8 mouse cellular contexts compared by ENCODE assay signal in the genomic region with DNA sequence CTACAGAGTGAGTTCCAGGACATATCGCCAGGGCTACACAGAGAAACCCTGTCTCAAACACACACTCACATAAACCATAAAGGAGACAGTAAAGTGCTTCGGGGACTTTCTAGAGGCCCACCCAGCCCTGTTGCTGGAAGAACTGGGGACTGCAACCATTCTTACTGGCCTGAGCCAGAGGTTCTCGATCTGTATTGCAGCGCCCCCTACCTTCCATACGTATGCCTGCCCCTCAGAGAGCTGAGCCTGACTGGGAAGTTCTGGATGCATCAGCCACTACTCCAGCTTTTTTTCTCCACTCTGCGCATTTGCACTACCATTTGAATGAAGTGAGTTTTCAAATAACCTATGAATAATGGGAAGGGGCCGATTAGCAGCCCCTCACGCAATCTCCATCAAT. TPM values are rescaled to one million over a fixed set of nuclear protein-coding genes. Genes with fewer than 3 reads are reported as not detected.
DNase-seq lines count a peak whose midpoint lies in the region; ATAC-seq and TF ChIP-seq lines count a peak whose summit lies in the region.

No protein-coding gene starts in this region.

- H3K4me2 ChIP-seq in liver, embryonic 14.5 days (ENCODE audit: low read depth): no peak overlapping the region

- DNase-seq in gastrocnemius, adult 18-20 months (ENCODE audit: low spot score): peak; percentile 56
- DNase-seq in gastrocnemius, postnatal 36 days: no peak
- peak; percentile 66 for DNase-seq in A20 (ENCODE audit: low read depth, low spot score)
- DNase-seq in WW6 (ENCODE audit: low read depth, low spot score): peak; percentile 65
- peak; percentile 13 to 26 (median 20) for DNase-seq in liver, embryonic 14.5 days (ENCODE audit: low read depth in 3 of 3, low spot score in 3 of 3)
- DNase-seq in thymus, postnatal 36 days: peak; percentile 25 to 34
- no peak for DNase-seq in right cerebral cortex, adult 18-20 months
- DNase-seq in ovary, postnatal 14 days (ENCODE audit: low spot score): no peak

- no peaks in the 10 kb centered on the region for H3K36me3 ChIP-seq in liver, embryonic 14.5 days (replicated peaks; ENCODE audit: control insufficient read depth, insufficient read depth, low read depth)

- intact Hi-C loops in gastrocnemius, postnatal 36 days (cut with DNase I): no loop called here

- no peaks in the 10 kb centered on the region for H3K9me3 ChIP-seq in liver, embryonic 14.5 days (ENCODE audit: control insufficient read depth, low read length)

- no peaks in the 10 kb centered on the region for H3K27me3 ChIP-seq in liver, embryonic 14.5 days (ENCODE audit: control insufficient read depth, insufficient read depth, low read length)

- H3K4me3 ChIP-seq in liver, embryonic 14.5 days (ENCODE audit: insufficient read depth in 1 of 2, low read depth in 2 of 2, low read length in 2 of 2): no peak overlapping the region

- H3K4me1 ChIP-seq in liver, embryonic 14.5 days (replicated peaks; ENCODE audit: control insufficient read depth in 2 of 2, insufficient read depth in 2 of 2, low read length in 1 of 2): no peaks in the 10 kb centered on the region

- ATAC-seq in liver, embryonic 14.5 days (ENCODE audit: insufficient read depth): no peak

- no peak for TF ChIP-seq EP300 in liver, embryonic 14.5 days (IDR thresholded peaks at IDR 0.05; ENCODE audit: low read depth)

- TF ChIP-seq CTCF in liver, embryonic 14.5 days (IDR thresholded peaks at IDR 0.05; ENCODE audit: low read depth): peak; percentile 80

- no peak overlapping the region for H3K27ac ChIP-seq in liver, embryonic 14.5 days

- H3K9ac ChIP-seq in liver, embryonic 14.5 days (replicated peaks): no peak overlapping the region

- 44% methylated on average over 8 of the region's 8 CpGs for WGBS in liver, embryonic 14.5 days (ENCODE audit: insufficient replicate concordance)

RNA-seq across cellular contexts. Expression of gene Hmga1b, which starts 13.2 kb away (rescaled TPM):
- 10 to 100 TPM; 20.4 to 22.2 TPM for total RNA-seq in gastrocnemius, adult 18-20 months (2021)
- total RNA-seq in gastrocnemius, postnatal 36 days (2021): 10 to 100 TPM; 29.5 to 31.9 TPM
- polyA plus RNA-seq in liver, embryonic 14.5 days (2012; rRNA removed): 1.3 and 2.0 TPM in 2 replicates
- polyA plus RNA-seq in liver, embryonic 14.5 days (2014; fragmentation: Nextera tagmentation; extraction: Ambion mirVana): 3.8 and 4.3 TPM in 2 replicates

RNA-seq across cellular contexts. Expression of gene Cbr2, which starts 17.5 kb away (rescaled TPM):
- 10 to 100 TPM; 11.6 to 16.9 TPM for total RNA-seq in gastrocnemius, adult 18-20 months (2021)
- total RNA-seq in gastrocnemius, postnatal 36 days (2021): 10 to 100 TPM in 1 of 2 experiments, 1 to 10 TPM in 1; 9.2 to 15.8 TPM
- polyA plus RNA-seq in liver, embryonic 14.5 days (2012; rRNA removed): 0.20 TPM in 1 of 2 replicates, not detected in the other
- polyA plus RNA-seq in liver, embryonic 14.5 days (2014; fragmentation: Nextera tagmentation; extraction: Ambion mirVana): not detected in 2 replicates

RNA-seq across cellular contexts. Expression of gene Dcxr, which starts 22.3 kb away (rescaled TPM):
- total RNA-seq in gastrocnemius, adult 18-20 months (2021): 1 to 10 TPM; 8.2 to 9.6 TPM
- total RNA-seq in gastrocnemius, postnatal 36 days (2021): 1 to 10 TPM; 4.5 to 9.2 TPM
- 10.4 and 11.3 TPM in 2 replicates for polyA plus RNA-seq in liver, embryonic 14.5 days (2012; rRNA removed)
- polyA plus RNA-seq in liver, embryonic 14.5 days (2014; fragmentation: Nextera tagmentation; extraction: Ambion mirVana): 15.1 and 17.0 TPM in 2 replicates

RNA-seq across cellular contexts. Expression of gene Rac3, which starts 28.2 kb away (rescaled TPM):
- 1 to 10 TPM in 1 of 2 experiments, under 1 TPM in 1; 0.95 to 1.3 TPM for total RNA-seq in gastrocnemius, adult 18-20 months (2021)
- under 1 TPM; 0.84 to 0.92 TPM for total RNA-seq in gastrocnemius, postnatal 36 days (2021)
- 1.3 and 1.7 TPM in 2 replicates for polyA plus RNA-seq in liver, embryonic 14.5 days (2012; rRNA removed)
- polyA plus RNA-seq in liver, embryonic 14.5 days (2014; fragmentation: Nextera tagmentation; extraction: Ambion mirVana): 0.13 TPM in 1 of 2 replicates, not detected in the other

RNA-seq across cellular contexts. Expression of gene Rfng, which starts 34.6 kb away (rescaled TPM):
- total RNA-seq in gastrocnemius, adult 18-20 months (2021): 10 to 100 TPM; 12.6 to 13.0 TPM
- 1 to 10 TPM; 9.9 to 10.0 TPM for total RNA-seq in gastrocnemius, postnatal 36 days (2021)
- 8.6 and 10.2 TPM in 2 replicates for polyA plus RNA-seq in liver, embryonic 14.5 days (2012; rRNA removed)
- 5.5 and 9.6 TPM in 2 replicates for polyA plus RNA-seq in liver, embryonic 14.5 days (2014; fragmentation: Nextera tagmentation; extraction: Ambion mirVana)

Comparison
In these comparisons a context has a peak if more than half of its experiments do, and no peak if none do; other contexts are left out.
1. DNase-seq: peak in gastrocnemius, adult 18-20 months (single experiment), A20 (single experiment), WW6 (single experiment), liver, embryonic 14.5 days (3 of 3) and thymus, postnatal 36 days (2 of 2); none in gastrocnemius, postnatal 36 days (0 of 2), right cerebral cortex, adult 18-20 months (single experiment) and ovary, postnatal 14 days (single experiment).